Mouse (Mus musculus) v-Abl transformed pro-B cells (cell line): ENCODE data around the gene Armcx4.

Experiments used
- in situ Hi-C, 2 experiments: fragments of 400-800 bp; cut with MboI; formaldehyde crosslinking; loops; one replicate each; pipeline ENCODE4 v1.15.1; 2025; ENCODE audit not compliant: unreplicated experiment in 2 of 2

The Armcx4 gene

GRCm38 (mm10) chrX:134739160-134739559 lies 52.8 kb downstream of the Armcx4 start:
- in situ Hi-C loops, result loop anchor here in 1 of 2 experiments (25.0 kb wide), 1 partner anchor 348 kb away; no protein-coding TSS in a partner anchor

GRCm38 (mm10) chrX:134741862-134742261 lies 55.5 kb downstream of the Armcx4 start:
- in situ Hi-C loops, result loop anchor here in 1 of 2 experiments (25.0 kb wide), 1 partner anchor 345 kb away; no protein-coding TSS in a partner anchor
